Mouse (Mus musculus): ENCODE results near the gene Osbpl10. TPM values are rescaled to one million over a fixed set of nuclear protein-coding genes. Genes with fewer than 3 reads are reported as not detected.

The Osbpl10 gene
- polyA plus RNA-seq, 1 experiment from 2014 or later, result 1.5 TPM

- no peaks in the 10 kb centered on the region for H3K9me3 ChIP-seq
- no peak overlapping the region for H3K9ac ChIP-seq
- H3K4me3 ChIP-seq, result no peak overlapping the region
- 82% methylated on average over 13 of the region's 13 CpGs for WGBS
- no peak overlapping the region for H3K4me2 ChIP-seq
- H3K36me3 ChIP-seq, result peaks cover 5% of the 10 kb centered on the region
- no peak overlapping the region for H3K27ac ChIP-seq (replicated peaks)
- H3K27me3 ChIP-seq (replicated peaks), result no peaks in the 10 kb centered on the region
- H3K4me1 ChIP-seq, result peaks cover 14% of the 10 kb centered on the region
- ATAC-seq (ENCODE audit: extremely low read depth, insufficient number of reproducible peaks, low FRiP score, low TSS enrichment), result no peak
Observed at GRCm38 (mm10) chr9:115169591-115169990, 191.2 kb downstream of the Osbpl10 start.

GRCm38 (mm10) chr9:115172096-115172495 is 193.7 kb downstream of the Osbpl10 start:
- Histone ChIP-seq H3K4me2 (no peak overlapping the region), H3K36me3 (peaks cover 13% of the 10 kb centered on the region), H3K4me3 (no peak overlapping the region), H3K9ac (no peak overlapping the region), H3K9me3 (no peaks in the 10 kb centered on the region), H3K27me3 (replicated peaks) (no peaks in the 10 kb centered on the region), H3K4me1 (no peaks in the 10 kb centered on the region), H3K27ac (replicated peaks) (no peak overlapping the region)
- no peak for ATAC-seq (ENCODE audit: extremely low read depth, insufficient number of reproducible peaks, low FRiP score, low TSS enrichment)
- WGBS, result 85% methylated on average over 6 of the region's 6 CpGs

GRCm38 (mm10) chr9:115179154-115179553 is 200.8 kb downstream of the Osbpl10 start:
- Histone ChIP-seq H3K27me3 (replicated peaks) (no peaks in the 10 kb centered on the region), H3K9me3 (no peaks in the 10 kb centered on the region), H3K27ac (replicated peaks) (no peak overlapping the region), H3K9ac (no peak overlapping the region), H3K36me3 (peaks cover 13% of the 10 kb centered on the region; the same call in 1 of the 2 replicates), H3K4me2 (no peak overlapping the region), H3K4me1 (no peaks in the 10 kb centered on the region), H3K4me3 (no peak overlapping the region)
- ATAC-seq (ENCODE audit: extremely low read depth, insufficient number of reproducible peaks, low FRiP score, low TSS enrichment), result no peak
- 82% methylated on average over 5 of the region's 5 CpGs for WGBS

- Histone ChIP-seq H3K27ac (replicated peaks) (no peak overlapping the region), H3K4me3 (no peak overlapping the region), H3K9me3 (no peaks in the 10 kb centered on the region), H3K4me2 (no peak overlapping the region), H3K27me3 (replicated peaks) (no peaks in the 10 kb centered on the region), H3K36me3 (peaks cover 13% of the 10 kb centered on the region; the same call in 1 of the 2 replicates), H3K9ac (no peak overlapping the region), H3K4me1 (no peaks in the 10 kb centered on the region)
- 62% methylated on average over 8 of the region's 8 CpGs for WGBS
- no peak for ATAC-seq (ENCODE audit: extremely low read depth, insufficient number of reproducible peaks, low FRiP score, low TSS enrichment)
Observed at GRCm38 (mm10) chr9:115179935-115180334, 201.6 kb downstream of the Osbpl10 start.

- Histone ChIP-seq H3K9ac (no peak overlapping the region), H3K27ac (replicated peaks) (no peak overlapping the region), H3K27me3 (replicated peaks) (no peaks in the 10 kb centered on the region), H3K4me2 (no peak overlapping the region), H3K4me1 (peaks cover 32% of the 10 kb centered on the region), H3K4me3 (no peak overlapping the region), H3K9me3 (no peaks in the 10 kb centered on the region), H3K36me3 (no peaks in the 10 kb centered on the region)
- 70% methylated on average over 11 of the region's 11 CpGs for WGBS
- no peak for ATAC-seq (ENCODE audit: extremely low read depth, insufficient number of reproducible peaks, low FRiP score, low TSS enrichment)
Observed at GRCm38 (mm10) chr9:115186402-115186801, 208.0 kb downstream of the Osbpl10 start.

GRCm38 (mm10) chr9:115190376-115190942 is 212.1 kb downstream of the Osbpl10 start:
- Histone ChIP-seq H3K4me3 (no peak overlapping the region), H3K27ac (replicated peaks) (no peak overlapping the region), H3K4me2 (no peak overlapping the region), H3K36me3 (no peaks in the 10 kb centered on the region), H3K27me3 (replicated peaks) (no peaks in the 10 kb centered on the region), H3K9me3 (no peaks in the 10 kb centered on the region), H3K4me1 (peaks cover 33% of the 10 kb centered on the region), H3K9ac (no peak overlapping the region)
- ATAC-seq (ENCODE audit: extremely low read depth, insufficient number of reproducible peaks, low FRiP score, low TSS enrichment), result no peak
- WGBS, result 68% methylated on average over 9 of the region's 9 CpGs

- WGBS, result 75% methylated on average over 3 of the region's 3 CpGs
- no peak for ATAC-seq (ENCODE audit: extremely low read depth, insufficient number of reproducible peaks, low FRiP score, low TSS enrichment)
- H3K4me1 ChIP-seq, result peaks cover 33% of the 10 kb centered on the region
Observed at GRCm38 (mm10) chr9:115192890-115193289, 214.5 kb downstream of the Osbpl10 start.

GRCm38 (mm10) chr9:115197082-115197481 is 218.7 kb downstream of the Osbpl10 start:
- WGBS, result 60% methylated on average over 7 of the region's 7 CpGs
- H3K36me3 ChIP-seq, result no peaks in the 10 kb centered on the region; the same call in 1 of the 2 replicates
- H3K9me3 ChIP-seq, result no peaks in the 10 kb centered on the region
- no peak overlapping the region for H3K9ac ChIP-seq
- no peak overlapping the region for H3K4me2 ChIP-seq
- ATAC-seq (ENCODE audit: extremely low read depth, insufficient number of reproducible peaks, low FRiP score, low TSS enrichment), result no peak
- no peaks in the 10 kb centered on the region for H3K27me3 ChIP-seq (replicated peaks)
- peaks cover 5% of the 10 kb centered on the region; the same call in 1 of the 2 replicates for H3K4me1 ChIP-seq
- no peak overlapping the region for H3K4me3 ChIP-seq
- no peak overlapping the region for H3K27ac ChIP-seq (replicated peaks)

More at GRCm38 (mm10) chr9:115192890-115193289, 214.5 kb downstream of the Osbpl10 start:
- Histone ChIP-seq H3K27me3 (replicated peaks) (no peaks in the 10 kb centered on the region), H3K9ac (no peak overlapping the region), H3K9me3 (no peaks in the 10 kb centered on the region), H3K36me3 (no peaks in the 10 kb centered on the region), H3K27ac (replicated peaks) (no peak overlapping the region), H3K4me2 (no peak overlapping the region), H3K4me3 (no peak overlapping the region)

GRCm38 (mm10) chr9:115200166-115200862 is 221.9 kb downstream of the Osbpl10 start:
- no peak for ATAC-seq (ENCODE audit: extremely low read depth, insufficient number of reproducible peaks, low FRiP score, low TSS enrichment)
- WGBS, result 87% methylated on average over 15 of the region's 15 CpGs
- no peak overlapping the region for H3K4me3 ChIP-seq
- H3K9me3 ChIP-seq, result no peaks in the 10 kb centered on the region
- H3K27me3 ChIP-seq (replicated peaks), result no peaks in the 10 kb centered on the region
- H3K9ac ChIP-seq, result no peak overlapping the region
- no peak overlapping the region for H3K4me2 ChIP-seq
- no peaks in the 10 kb centered on the region; the same call in 1 of the 2 replicates for H3K36me3 ChIP-seq
- no peak overlapping the region for H3K27ac ChIP-seq (replicated peaks)
- H3K4me1 ChIP-seq, result peaks cover 5% of the 10 kb centered on the region; the same call in 1 of the 2 replicates

GRCm38 (mm10) chr9:115201264-115201663 is 222.9 kb downstream of the Osbpl10 start:
- no peak for ATAC-seq (ENCODE audit: extremely low read depth, insufficient number of reproducible peaks, low FRiP score, low TSS enrichment)
- peaks cover 14% of the 10 kb centered on the region for H3K4me1 ChIP-seq
- H3K36me3 ChIP-seq, result no peaks in the 10 kb centered on the region; the same call in 1 of the 2 replicates
- no peak overlapping the region for H3K4me2 ChIP-seq
- no peak overlapping the region for H3K9ac ChIP-seq
- no peaks in the 10 kb centered on the region for H3K27me3 ChIP-seq (replicated peaks)
- 85% methylated on average over 6 of the region's 6 CpGs for WGBS
- H3K4me3 ChIP-seq, result no peak overlapping the region
- H3K27ac ChIP-seq (replicated peaks), result no peak overlapping the region
- no peaks in the 10 kb centered on the region for H3K9me3 ChIP-seq

- Histone ChIP-seq H3K4me1 (peaks cover 11% of the 10 kb centered on the region), H3K4me3 (no peak overlapping the region), H3K9me3 (no peaks in the 10 kb centered on the region), H3K27ac (replicated peaks) (no peak overlapping the region), H3K27me3 (replicated peaks) (no peaks in the 10 kb centered on the region), H3K36me3 (peaks cover 1% of the 10 kb centered on the region; the same call in 1 of the 2 replicates), H3K9ac (no peak overlapping the region), H3K4me2 (no peak overlapping the region)
- WGBS, result 57% methylated on average over 6 of the region's 6 CpGs
- no peak for ATAC-seq (ENCODE audit: extremely low read depth, insufficient number of reproducible peaks, low FRiP score, low TSS enrichment)
Observed at GRCm38 (mm10) chr9:115203136-115203535, 224.8 kb downstream of the Osbpl10 start.

GRCm38 (mm10) chr9:115205491-115205890 is 227.1 kb downstream of the Osbpl10 start:
- Histone ChIP-seq H3K27ac (replicated peaks) (no peak overlapping the region), H3K27me3 (replicated peaks) (no peaks in the 10 kb centered on the region), H3K9me3 (no peaks in the 10 kb centered on the region), H3K4me1 (peaks cover 11% of the 10 kb centered on the region), H3K36me3 (peaks cover 5% of the 10 kb centered on the region; the same call in 1 of the 2 replicates), H3K9ac (no peak overlapping the region), H3K4me3 (no peak overlapping the region), H3K4me2 (peak overlapping the region; percentile 48)
- no peak for ATAC-seq (ENCODE audit: extremely low read depth, insufficient number of reproducible peaks, low FRiP score, low TSS enrichment)
- 14% methylated on average over 6 of the region's 6 CpGs for WGBS

All from heart, embryonic 13.5 days (tissue).